Mouse (Mus musculus) small intestine, adult 10 weeks (tissue): ENCODE data around the gene Osbpl9. TPM values are rescaled to one million over a fixed set of nuclear protein-coding genes. Genes with fewer than 3 reads are reported as not detected.

Experiments used
- polyA plus RNA-seq: library from polyadenylated mRNA; stranded (reverse); fragments of 350-450 nt; fragmentation: Illumina TruSeq; extraction: RNeasy Lipid Tissue Mini Kit (QIAGEN cat#74804); gene quantifications from one replicate; pipeline ENCODE4 v1.2.3, GENCODE M21; 2014; ENCODE audit warnings: low replicate concordance

Osbpl9 gene
- polyA plus RNA-seq, result 83.8 TPM

DNA sequence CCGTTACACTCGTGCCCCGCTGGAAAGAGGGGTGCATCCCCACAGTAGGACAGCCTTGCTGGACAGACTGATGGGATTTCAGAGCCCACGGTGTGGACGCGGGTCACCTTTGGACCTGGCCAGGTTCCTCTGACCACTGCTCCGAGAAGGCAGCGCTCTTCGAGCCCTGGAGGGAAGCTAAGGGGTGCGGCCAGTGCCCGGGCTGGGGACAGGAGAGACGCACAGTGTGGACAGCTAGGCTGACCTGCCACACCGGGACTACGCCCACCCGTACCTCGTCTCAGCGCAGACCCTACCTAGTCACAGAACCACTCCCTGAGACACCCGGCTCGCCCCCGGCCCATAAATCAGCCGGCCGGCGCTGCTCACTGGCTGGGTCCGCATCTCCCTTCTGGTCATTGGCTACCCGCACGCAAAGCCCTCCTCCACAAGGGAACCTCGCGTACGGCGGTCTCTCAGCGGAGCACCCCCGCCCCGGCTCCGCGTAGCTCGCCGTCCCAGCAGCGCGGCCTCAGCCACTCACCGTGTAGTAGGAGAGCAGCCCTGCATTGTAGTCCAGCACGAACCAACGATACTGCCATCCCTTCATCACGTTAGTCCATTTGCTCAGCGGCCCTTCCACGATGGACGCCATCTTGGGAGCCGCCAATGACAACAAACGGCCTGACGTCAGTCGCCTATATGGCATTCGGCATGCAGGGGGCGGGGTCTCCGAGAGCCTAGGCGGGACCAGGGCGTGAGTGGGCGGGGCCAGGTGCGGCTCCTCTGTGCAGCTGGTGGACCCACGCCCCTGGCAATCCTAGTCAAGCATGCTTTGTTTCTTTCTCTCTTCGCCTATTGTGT is at the start of gene Osbpl9:
Gene Osbpl9 (minus strand): TSS at position 691 of the 843 bp plus-strand sequence.

DNA sequence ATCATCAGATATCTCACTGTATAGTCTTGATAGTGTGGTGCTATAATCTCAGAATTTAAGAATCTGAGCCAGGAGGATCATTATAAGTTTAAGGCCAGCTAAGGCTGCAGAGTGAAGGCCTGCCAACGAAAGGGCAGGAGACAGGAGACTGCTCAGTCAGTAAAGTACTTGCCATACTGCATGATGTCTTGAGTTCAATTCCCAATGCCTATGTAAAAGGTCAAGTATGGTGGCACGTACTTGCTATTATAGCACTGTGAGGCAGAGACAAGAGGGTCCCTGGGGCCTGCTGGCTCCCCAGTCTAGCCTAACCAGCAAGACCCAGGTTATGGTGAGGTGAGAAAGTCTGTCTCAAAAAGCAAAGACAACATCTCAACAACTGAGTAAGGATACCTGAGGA is 32.1 kb upstream of the Osbpl9 start, which contains the start of gene Calr4:
Gene Calr4 (plus strand): TSS at position 301 of the 400 bp plus-strand sequence.

Other genes with a start within 250 kb of the Osbpl9 start
- 238 TPM for gene Nrd1, start 201.6 kb downstream of the Osbpl9 start, polyA plus RNA-seq
- not detected for gene Calr4, start 32.2 kb upstream of the Osbpl9 start, polyA plus RNA-seq
- 85.1 TPM for gene Eps15, start 78.0 kb upstream of the Osbpl9 start, polyA plus RNA-seq
- 5.5 TPM for gene Ttc39a, start 204.4 kb upstream of the Osbpl9 start, polyA plus RNA-seq